Comparison of ENCODE assay signal across 22 mouse cellular contexts in the genomic region with DNA sequence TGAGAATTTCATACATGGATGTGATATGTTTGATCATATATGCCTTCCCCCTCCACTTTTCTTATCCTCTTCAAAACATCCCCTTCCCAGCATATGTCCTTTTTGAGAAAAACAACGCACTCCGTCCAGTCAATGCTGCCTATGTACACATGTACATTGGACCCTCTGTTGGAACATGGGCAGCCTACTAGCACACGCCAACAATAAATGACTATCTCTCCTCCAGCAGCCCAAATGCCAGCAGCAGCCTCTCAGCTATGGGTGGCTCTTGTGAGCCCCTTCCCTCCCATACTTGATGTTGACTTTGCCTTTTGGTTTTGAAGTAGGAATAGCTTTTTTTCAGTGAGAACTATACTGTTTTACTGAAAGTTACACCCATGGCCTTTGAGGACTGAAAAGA.
"Had no signal": no experiment of that assay in that cellular context is flagged by ENCODE, and none has a peak within 500 bp of the region (broad histone marks: within the 10 kb centered on the region; RNA-seq: fewer than 3 reads in every experiment).

No protein-coding gene starts in this region.

- H3K9ac ChIP-seq: liver, embryonic 14.5 days; lung, embryonic 15.5 days; midbrain, embryonic 13.5 days; neural tube, embryonic 13.5 days; neural tube, embryonic 15.5 days had no signal

- H3K4me2 ChIP-seq: lung, embryonic 15.5 days; midbrain, embryonic 11.5 days; midbrain, embryonic 13.5 days; neural tube, embryonic 13.5 days; neural tube, embryonic 15.5 days had no signal

- H3K9me3 ChIP-seq: lung, embryonic 15.5 days; megakaryocyte, embryonic 14.5 days; midbrain, embryonic 13.5 days; neural tube, embryonic 13.5 days; neural tube, embryonic 15.5 days had no signal

- H3K27ac ChIP-seq: liver, embryonic 14.5 days; lung, embryonic 15.5 days; macrophage; midbrain, embryonic 13.5 days; neural tube, embryonic 13.5 days; neural tube, embryonic 15.5 days had no signal

- H3K36me3 ChIP-seq: lung, embryonic 15.5 days had no signal

- H3K4me1 ChIP-seq: lung, embryonic 15.5 days; megakaryocyte, embryonic 14.5 days; midbrain, embryonic 13.5 days; neural tube, embryonic 13.5 days; neural tube, embryonic 15.5 days had no signal

- ATAC-seq: lung, postnatal 0 days; midbrain, embryonic 13.5 days; midbrain, embryonic 16.5 days had no signal

- DNase-seq: lung, adult 2 months; lung, postnatal 14 days; lung, postnatal 36 days; retina, postnatal 1 day; right cerebral cortex, adult 18-20 months; right cerebral cortex, postnatal 25 days; right cerebral cortex, postnatal 4 days; spleen, adult 18-20 months; thymus, adult 18-20 months; thymus, postnatal 14 days; thymus, postnatal 36 days had no signal

- H3K4me3 ChIP-seq: lung, embryonic 15.5 days; megakaryocyte, embryonic 14.5 days; midbrain, embryonic 13.5 days; myocyte; neural tube, embryonic 13.5 days; neural tube, embryonic 15.5 days had no signal

- H3K27me3 ChIP-seq: lung, embryonic 15.5 days; megakaryocyte, embryonic 14.5 days; midbrain, embryonic 13.5 days; neural tube, embryonic 13.5 days; neural tube, embryonic 15.5 days had no signal
